Mouse (Mus musculus): Measurements from ENCODE around the gene Osbpl6.

The Osbpl6 gene

GRCm38 (mm10) chr2:76560146-76560545 is 153.8 kb downstream of the Osbpl6 start:
- in situ Hi-C loops (cut with MseI, MboI): no loop called here

- in situ Hi-C loops (cut with MseI, MboI): no loop called here
Observed at GRCm38 (mm10) chr2:76563862-76564261, 157.6 kb downstream of the Osbpl6 start.

- in situ Hi-C loops (cut with MseI, MboI): no loop called here
Observed at GRCm38 (mm10) chr2:76566933-76567551, 160.7 kb downstream of the Osbpl6 start.

GRCm38 (mm10) chr2:76571543-76571942 is 165.2 kb downstream of the Osbpl6 start:
- in situ Hi-C loops (cut with MseI, MboI): no loop called here

GRCm38 (mm10) chr2:76578911-76579310 is 172.6 kb downstream of the Osbpl6 start:
- in situ Hi-C loops (cut with MseI, MboI): no loop called here

- in situ Hi-C loops (cut with MseI, MboI): no loop called here
Observed at GRCm38 (mm10) chr2:76585090-76585489, 178.8 kb downstream of the Osbpl6 start.

GRCm38 (mm10) chr2:76586906-76587305 is 180.6 kb downstream of the Osbpl6 start:
- in situ Hi-C loops (cut with MseI, MboI): no loop called here

GRCm38 (mm10) chr2:76590221-76590620 is 183.9 kb downstream of the Osbpl6 start:
- in situ Hi-C loops (cut with MseI, MboI): no loop called here

GRCm38 (mm10) chr2:76592401-76592924 is 186.2 kb downstream of the Osbpl6 start:
- in situ Hi-C loops (cut with MseI, MboI): no loop called here

- in situ Hi-C loops (cut with MseI, MboI): no loop called here
Observed at GRCm38 (mm10) chr2:76597521-76597920, 191.2 kb downstream of the Osbpl6 start.

GRCm38 (mm10) chr2:76599214-76599613 is 192.9 kb downstream of the Osbpl6 start:
- in situ Hi-C loops (cut with MseI, MboI): no loop called here

- in situ Hi-C loops (cut with MseI, MboI): loop anchor here in 1 of 2 experiments (25.0 kb wide), 1 partner anchor 240 kb away; the partner anchor contains the start of genes Cyct and Rbm45
Observed at GRCm38 (mm10) chr2:76602256-76602655, 195.9 kb downstream of the Osbpl6 start.

GRCm38 (mm10) chr2:76606704-76607103 is 200.4 kb downstream of the Osbpl6 start:
- in situ Hi-C loops (cut with MseI, MboI): loop anchor here in 1 of 2 experiments (25.0 kb wide), 1 partner anchor 244 kb away; the partner anchor contains the start of genes Cyct and Rbm45

GRCm38 (mm10) chr2:76610326-76611104 is 204.2 kb downstream of the Osbpl6 start:
- in situ Hi-C loops (cut with MseI, MboI): loop anchor here in 1 of 2 experiments (25.0 kb wide), 1 partner anchor 248 kb away; the partner anchor contains the start of genes Cyct and Rbm45

- in situ Hi-C loops (cut with MseI, MboI): loop anchor here in 1 of 2 experiments (25.0 kb wide), 1 partner anchor 250 kb away; the partner anchor contains the start of genes Cyct and Rbm45
Observed at GRCm38 (mm10) chr2:76611996-76612395, 205.7 kb downstream of the Osbpl6 start.

GRCm38 (mm10) chr2:76618078-76618477 is 211.8 kb downstream of the Osbpl6 start:
- in situ Hi-C loops (cut with MseI, MboI): loop anchor here in 1 of 2 experiments (25.0 kb wide), 1 partner anchor 256 kb away; the partner anchor contains the start of genes Cyct and Rbm45

GRCm38 (mm10) chr2:76620188-76620587 is 213.9 kb downstream of the Osbpl6 start:
- in situ Hi-C loops (cut with MseI, MboI): loop anchor here (10.0 to 25.0 kb wide), 2 partner anchors 245 to 258 kb away; partner anchors contain the start of genes Cyct (in 1 of the 2) and Rbm45 (in 1 of the 2)

- in situ Hi-C loops (cut with MseI, MboI): loop anchor here (10.0 to 25.0 kb wide), 2 partner anchors 247 to 259 kb away; partner anchors contain the start of genes Cyct (in 1 of the 2) and Rbm45 (in 1 of the 2)
Observed at GRCm38 (mm10) chr2:76621724-76622123, 215.4 kb downstream of the Osbpl6 start.

- in situ Hi-C loops (cut with MseI, MboI): loop anchor here (10.0 to 25.0 kb wide), 2 partner anchors 248 to 260 kb away; partner anchors contain the start of genes Cyct (in 1 of the 2) and Rbm45 (in 1 of the 2)
Observed at GRCm38 (mm10) chr2:76622316-76622715, 216.0 kb downstream of the Osbpl6 start.

- in situ Hi-C loops (cut with MseI, MboI): no loop called here
Observed at GRCm38 (mm10) chr2:76630293-76630692, 224.0 kb downstream of the Osbpl6 start.

- in situ Hi-C loops (cut with MseI, MboI): no loop called here
Observed at GRCm38 (mm10) chr2:76631600-76631999, 225.3 kb downstream of the Osbpl6 start.

GRCm38 (mm10) chr2:76639637-76640036 is 233.3 kb downstream of the Osbpl6 start:
- in situ Hi-C loops (cut with MseI, MboI): no loop called here
